Mouse (Mus musculus) right cerebral cortex, postnatal 10 days (tissue): ENCODE measurements around the gene Tmed1.
"Not testable (repeated sequence)": the region's sequence is repeated elsewhere in the genome, so short reads cannot be mapped to it uniquely, and the experiment has no call there.

Experiments
- DNase-seq, 2 experiments: peaks; one replicate each; pipeline ENCODE4 v3.0.0; 2021; ENCODE audit warnings: low spot score in 2 of 2

The Tmed1 gene

DNA sequence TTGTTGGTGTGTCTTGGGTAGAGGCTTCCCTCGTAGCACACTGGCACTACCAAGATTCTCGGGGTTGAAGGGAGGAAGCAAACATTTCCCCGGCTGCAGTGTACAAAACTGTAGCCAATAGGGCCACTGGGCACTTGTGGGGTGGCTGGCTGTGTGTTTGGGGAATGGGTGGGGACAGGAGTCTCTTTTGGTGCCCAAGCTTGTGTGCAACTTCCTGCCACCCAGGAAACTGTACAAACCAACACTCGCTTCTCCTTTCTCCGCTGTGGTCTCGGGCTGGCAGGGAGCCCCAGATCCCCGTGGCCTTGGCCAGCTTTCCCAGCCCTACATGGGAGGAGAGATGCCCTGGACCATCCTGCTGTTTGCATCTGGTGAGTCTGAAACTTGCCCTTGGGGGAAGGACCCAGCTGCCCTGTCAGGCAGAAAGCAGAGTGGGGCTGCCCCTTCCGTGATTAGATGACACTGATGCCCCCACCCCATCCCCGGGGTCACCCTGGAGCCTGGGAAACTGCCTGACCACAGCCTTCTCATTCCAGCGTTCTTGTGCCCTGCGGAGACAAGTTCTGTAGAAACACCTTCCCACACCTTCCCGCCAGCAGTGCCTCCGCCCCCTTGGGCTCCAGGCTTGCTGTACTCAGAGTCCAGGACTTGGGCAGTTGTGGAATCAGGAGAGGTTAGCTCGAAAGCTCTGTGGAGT is 16.0 kb upstream of the Tmed1 start, which contains the start of gene AB124611:
Gene AB124611, plus strand, starts transcription at position 240 of the 697 bp plus-strand sequence.
- no peak for DNase-seq

DNA sequence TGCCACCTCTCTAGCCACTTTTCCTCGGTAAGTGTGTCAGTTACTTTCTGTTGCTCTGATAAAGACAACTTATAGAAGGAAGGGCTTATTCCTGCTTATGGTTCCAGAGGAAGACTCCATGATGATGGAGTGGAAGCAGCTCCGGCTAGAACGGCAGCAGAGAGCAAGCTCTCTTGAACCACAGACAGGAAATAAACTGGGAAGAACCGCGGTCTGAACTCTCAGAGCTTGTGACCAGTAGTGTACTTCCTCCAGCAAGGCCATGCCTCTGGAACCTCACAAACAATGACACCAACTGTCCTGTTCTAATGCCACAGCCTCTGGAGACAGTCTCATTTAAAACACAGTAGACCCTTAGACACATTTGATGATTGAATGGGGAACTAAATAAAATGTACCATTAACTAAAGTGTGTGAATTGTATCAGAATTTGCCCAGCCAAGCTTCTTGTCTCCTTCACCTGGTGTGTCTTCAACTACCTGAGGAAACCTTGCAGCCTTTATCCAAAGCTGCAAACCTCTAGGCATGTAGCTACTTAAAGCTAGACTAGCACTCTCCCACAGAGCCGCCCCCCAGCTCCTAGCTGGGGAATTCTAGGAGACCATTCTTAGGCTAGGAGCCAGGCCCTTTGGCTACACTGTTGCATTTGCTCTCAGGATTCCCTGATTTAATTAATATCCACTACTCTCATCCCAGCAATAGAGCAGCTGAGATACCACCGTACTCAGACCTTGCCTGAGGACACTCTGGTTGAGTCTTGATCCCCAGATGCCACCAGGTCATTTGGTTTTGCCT is 15.3 kb upstream of the Tmed1 start:
- no peak for DNase-seq

DNA sequence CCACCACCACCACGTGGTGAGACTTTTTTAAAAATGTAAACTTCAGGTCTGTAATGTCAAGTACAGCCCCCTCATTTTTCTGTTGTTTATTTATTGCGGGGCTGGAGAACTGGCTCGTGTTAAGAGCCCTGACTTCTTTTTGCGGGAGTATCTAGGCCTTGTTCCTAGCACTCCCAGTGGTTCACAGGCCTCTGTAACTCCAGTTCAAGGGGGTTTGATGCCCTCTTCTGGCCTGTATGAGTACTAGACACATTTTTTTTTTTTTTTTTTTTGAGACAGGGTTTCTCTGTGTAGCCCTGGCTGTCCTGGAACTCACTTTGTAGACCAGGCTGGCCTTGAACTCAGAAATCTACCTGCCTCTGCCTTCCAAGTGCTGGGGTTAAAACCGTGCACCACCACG is 8.6 kb upstream of the Tmed1 start:
- DNase-seq = not testable (repeated sequence)

DNA sequence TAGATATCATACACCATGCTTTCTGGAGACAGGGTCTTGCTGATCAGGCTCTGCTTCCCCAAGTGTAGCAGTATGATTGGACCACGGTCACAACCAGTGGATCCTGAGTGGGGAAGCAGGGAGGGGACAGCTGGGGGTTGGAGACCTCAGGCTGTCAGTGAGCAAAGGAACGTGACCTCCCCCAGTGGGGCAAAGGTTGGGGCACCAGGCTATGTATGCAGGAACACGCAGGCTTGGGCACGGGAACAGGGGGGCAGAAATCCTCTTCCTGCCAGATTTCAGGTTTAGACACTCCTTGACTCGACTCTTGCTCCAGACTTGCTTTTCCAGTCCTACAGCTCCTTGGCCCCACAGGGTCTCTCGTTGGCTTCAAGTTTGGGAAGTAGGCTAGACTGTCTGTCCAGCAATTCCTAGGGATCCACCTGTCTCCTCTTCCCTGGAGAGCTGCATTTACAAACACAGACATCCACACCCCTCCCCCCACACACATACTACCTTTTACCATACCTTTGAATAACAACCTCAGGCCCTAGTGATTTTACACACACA is 8.0 kb upstream of the Tmed1 start:
- DNase-seq = no peak

DNA sequence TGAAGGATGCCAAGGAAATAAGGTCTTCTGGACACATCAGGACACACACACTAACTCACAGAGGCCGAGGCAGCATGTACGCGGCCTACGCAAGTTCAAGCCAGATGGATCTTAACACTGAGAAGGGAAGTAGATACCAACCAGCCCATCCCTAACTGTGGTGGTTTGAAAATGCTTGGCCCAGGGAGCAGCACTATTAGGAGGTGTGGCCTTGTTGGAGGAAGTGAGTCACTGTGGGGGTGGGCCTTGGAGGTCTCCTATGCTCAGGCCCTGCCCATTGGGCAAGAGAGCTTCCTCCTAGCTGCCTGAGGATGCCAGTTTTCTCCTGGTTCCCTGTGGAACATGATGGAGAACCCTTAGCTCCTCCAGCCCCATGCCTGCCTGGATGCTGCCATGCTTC is 3.4 kb upstream of the Tmed1 start:
- DNase-seq = no peak

DNA sequence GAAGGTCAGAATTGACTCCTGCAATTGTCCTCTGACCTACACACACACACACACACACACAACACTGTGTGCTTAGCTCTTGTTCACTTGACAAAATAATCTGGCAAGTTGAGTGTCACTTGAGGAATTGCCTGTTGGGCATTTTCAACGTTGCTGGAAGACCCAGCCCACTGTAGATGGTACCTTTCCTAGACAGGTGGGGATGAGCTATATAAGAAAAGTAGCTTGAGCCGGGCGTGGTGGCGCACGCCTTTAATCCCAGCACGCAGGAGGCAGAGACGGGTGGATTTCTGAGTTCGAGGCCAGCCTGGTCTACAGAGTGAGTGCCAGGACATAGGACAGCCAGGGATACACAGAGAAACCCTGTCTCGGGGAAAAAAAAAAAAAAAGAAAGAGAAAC is 1.0 kb upstream of the Tmed1 start:
- no peak for DNase-seq

DNA sequence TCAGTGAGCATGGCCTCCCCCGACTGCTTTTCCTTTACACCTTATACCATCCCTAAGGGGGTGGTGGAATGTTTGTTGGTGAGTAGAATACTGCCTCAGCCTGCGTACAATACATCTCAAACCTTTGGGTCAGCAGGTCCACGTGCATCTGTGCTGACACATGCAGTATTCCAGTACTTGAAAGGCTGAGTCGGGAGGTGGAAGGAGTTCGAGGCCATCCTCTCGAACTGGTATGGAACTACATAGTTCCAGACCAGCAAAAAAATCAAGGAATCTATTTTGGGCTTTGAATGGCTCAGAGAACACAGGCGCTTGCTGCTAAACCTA is 600 bp upstream of the Tmed1 start:
- no peak for DNase-seq

DNA sequence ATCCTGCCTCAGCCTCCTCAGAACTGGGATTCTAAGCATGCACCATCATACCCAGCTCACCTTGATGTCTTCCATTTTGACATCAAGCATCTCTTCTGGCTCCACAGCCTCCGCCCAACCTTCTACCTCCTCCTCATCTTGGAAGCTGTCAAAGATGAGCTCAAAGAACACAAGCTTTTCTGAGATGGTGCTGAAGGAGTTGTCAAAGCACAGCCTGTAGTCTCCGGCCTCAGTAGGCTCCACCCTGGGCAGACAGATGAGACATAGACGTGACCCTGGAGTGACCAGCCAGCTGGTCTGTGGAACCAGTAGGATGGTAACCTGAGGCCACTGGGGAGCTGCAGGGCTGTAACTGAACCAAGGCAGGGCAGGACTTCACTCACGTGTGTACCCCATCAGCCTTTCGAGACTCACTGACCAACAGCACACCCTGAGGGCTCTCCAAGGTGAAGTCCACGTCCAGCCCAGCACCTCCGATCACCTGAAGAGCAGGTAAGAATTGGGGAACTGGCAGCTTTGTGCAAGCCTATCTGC is 1.1 kb downstream of the Tmed1 start:
- no peak for DNase-seq

DNA sequence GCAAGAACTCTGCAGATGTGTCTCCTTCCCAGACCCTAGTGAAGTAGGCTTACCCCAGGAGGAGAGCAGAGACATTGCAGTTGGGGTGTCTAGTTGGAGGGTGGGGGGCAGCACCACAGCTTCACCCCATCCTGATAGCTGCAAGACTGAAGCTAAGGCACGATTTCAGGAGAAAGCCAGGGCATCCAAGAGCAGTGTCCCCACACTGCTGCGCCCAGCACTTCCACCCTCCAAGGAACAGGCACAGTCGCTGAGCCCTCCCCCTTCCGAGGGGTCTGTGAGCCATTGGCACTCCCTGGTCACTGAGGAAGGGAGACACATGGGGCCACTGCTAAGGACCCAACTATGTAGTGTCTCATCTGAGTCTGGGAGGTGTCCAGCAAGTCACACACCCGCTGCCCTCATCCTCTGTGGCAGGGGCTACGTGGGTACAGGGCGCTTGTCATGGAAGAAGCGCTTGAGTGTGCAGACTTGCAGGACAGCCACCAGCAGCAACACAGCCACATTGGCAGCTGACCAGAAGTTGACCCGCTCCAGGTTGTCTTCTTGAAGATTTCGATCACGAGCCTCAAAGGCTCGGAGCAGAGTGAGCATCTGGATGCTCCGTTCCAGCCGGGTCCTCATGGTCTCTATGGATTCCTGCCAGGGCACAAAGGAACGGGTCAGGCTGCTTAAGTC is 2.2 kb downstream of the Tmed1 start:
- DNase-seq = no peak

DNA sequence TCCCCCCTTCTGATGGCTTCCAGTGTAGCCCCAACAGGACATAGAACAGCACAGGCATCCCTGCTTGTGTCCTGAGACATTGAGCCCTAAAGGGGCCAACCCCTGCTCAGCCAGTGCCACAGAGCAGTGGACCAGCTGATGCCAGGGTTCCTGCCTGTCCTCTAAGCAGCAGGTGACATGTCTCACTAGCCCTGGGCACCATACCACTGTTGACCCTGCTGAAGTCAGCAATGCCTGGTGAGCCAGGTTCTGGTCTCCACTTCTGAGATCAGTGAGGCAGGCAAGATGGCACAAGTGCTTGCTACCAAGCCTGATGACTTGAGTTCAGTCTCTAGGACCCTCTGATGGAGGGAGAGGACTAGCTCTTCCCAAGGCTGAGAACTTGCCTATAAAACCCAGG is 4.3 kb downstream of the Tmed1 start:
- DNase-seq = no peak

DNA sequence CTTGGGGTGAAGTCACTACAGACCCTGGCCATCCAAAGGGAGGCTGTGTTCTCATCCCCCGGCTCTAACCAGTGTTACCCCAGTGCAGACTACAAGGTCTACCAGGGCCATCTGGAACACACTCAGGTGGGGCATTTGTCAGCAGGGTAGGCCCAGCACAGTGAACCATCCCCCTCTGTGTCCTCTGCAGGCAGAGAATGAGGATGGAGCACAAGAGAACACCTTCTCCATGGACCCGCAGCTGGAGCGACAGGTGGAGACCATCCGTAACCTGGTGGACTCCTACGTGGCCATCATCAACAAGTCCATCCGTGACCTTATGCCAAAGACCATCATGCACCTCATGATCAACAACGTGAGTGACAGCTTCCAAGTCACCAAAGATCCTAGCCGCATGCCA is 6.7 kb downstream of the Tmed1 start:
- DNase-seq = no peak

DNA sequence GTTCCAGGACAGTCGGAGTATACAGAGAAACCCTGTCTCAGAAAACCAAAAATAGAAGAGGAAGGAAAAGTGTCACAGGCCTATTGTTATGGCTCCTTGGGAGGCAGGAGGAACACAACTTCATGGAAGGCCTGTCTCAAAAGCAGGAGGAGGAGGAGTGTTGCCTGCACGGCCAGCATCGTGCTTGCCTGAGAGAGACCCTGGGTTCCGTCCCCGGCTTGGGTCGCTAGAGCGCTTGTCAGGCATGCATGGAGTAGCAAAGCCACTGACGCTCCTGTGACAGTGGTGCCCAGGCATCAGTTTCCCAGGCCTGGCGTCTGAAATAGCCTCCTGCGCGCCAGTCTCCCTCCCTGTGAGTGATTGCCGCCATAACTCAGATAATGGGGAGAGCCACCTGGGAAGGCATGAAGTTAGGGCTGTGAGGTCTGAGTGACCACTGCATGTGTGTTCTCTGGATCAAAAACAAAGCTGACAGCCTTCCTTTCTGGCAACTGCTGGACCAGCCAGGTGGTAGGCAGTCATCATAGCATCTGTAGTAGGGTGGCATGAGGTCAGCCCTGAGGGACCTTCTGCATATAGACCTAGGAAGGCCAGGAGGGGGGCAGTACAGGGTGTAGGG is 11.7 kb downstream of the Tmed1 start:
- DNase-seq = no peak

DNA sequence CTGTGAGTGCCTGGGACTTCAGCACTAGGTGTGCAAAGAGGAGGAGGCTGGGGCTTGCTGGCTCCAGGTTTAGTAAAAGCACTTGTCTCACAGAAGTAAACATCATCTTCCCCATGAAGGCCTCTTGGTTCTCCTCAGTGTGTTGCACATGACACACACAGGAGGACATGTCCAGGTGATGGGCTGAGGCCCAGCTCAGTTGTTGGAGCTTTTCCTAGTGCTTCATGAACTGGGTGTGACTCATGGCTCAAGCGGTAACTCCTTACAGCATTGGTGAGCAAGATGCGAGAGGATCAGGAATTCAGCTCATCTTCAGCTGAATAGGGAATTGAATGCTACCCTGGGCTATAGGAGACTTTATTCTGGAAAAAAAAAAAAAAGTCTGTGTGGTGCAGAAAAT is 12.4 kb downstream of the Tmed1 start:
- no peak for DNase-seq

DNA sequence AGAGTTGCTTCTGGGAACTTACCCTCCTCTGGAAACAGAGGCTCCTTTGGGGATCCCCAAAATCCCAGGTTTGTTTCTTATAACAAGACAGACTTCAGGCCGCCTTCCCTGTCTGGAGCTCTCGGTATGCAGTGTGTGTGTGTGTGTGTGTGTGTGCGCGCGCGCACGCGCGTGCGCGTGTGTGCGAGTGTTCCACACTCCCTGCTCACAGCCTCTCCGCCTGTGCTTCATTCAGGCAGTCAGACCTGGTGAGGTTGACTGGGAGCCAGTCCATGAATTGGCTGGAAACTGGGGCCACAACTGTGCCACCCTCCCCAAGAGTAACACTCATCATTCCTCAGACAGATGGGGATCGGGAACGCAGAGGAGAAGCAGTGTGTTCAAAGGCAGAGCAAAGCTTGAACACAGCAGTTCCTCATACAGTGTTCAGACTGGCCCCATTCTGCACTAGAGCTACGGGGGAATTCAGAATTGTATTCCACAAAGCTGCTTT is 13.0 kb downstream of the Tmed1 start:
- DNase-seq = no peak

DNA sequence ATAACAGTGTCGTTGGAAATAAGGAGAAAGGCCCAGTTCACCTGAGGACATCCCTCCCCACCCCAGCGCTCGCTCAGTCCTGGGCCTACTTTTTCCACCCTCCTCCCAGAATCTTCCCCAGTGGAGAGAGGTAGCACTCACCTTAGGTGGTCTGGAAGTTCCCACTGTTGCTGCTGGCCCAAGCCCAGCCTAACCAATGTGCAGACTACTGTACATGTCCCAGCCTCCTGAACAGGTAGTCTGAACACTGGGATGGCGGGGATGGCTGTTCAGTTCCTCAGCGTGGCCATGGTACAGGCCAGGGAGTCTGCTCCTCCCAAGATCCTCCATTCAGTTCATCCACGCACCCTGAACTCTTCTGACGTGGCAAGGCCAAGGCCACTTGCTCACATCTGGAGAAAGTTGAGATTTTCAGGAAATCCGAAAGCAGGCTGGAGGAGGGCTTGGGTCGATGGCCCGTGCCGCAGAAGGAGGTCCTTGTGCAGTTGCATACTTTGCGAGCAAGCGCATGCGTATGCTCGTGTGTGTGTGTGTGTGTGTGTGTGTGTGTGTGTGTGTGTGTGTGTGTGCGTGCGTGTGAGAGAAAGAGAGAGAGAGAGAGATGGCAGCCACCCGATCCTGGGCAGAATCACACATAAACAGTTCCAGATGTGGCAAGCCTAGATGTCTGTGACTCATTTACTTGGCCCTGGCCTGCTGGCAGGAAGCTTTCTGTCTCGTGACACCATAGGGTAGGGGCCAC is 13.6 kb downstream of the Tmed1 start:
- DNase-seq = no peak

DNA sequence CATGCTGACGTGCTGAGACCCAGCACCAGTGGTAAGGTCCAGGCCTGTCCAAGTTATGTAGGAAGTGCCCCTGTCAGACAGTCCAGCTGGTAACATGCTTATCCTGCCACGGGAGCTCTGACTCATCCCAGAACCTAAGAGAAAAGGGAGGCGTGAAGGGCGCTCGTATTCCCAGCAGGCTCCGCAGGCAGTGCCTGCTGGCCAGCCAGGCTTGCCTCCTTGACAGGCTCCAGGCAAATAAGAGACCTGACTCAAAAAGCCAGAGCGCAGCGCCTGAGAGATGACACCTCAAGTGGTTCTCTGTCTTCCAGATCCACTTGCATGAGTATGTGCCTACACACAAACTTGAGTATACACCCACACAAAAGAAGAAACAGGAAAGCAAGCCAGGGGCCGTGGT is 15.3 kb downstream of the Tmed1 start:
- no peak for DNase-seq

DNA sequence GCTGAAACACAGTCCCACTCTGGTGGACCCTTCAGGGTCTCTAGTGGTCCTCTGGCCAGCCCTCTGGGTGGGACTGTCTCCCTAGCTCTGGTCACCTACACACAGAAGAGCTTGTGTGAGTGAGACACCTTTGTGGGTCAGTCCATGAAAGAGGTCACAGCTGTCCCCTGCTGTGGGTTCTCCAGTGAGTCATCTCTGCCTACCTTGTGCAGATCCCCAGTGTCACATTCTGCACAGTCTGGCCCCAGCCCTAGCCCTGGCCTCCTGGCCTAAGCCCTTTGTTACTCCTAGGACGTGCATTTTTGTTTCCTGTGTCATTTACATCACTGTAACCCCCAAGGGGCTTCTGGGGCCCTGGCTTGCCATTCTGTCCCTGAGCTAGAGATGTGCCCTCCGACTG is 16.1 kb downstream of the Tmed1 start:
- no peak for DNase-seq

DNA sequence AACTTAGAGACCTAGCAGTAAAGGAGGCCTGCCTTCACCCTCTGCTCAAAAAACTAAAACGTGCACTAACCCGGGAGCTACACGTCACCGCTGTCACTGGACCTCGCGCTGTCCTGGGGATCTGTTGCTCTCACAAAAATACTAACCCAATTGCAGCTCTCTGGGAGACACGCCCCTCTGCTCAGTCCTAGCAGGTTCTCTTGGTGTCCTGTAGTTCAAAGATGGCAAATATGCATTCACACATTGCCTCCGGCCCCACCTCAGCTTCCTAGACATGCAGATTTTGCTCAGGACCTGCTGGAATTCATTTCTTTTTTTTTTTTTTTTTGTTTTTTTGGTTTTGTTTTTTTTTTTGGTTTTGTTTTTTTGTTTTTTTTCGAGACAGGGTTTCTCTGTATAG is 19.4 kb downstream of the Tmed1 start:
- DNase-seq = no peak

DNA sequence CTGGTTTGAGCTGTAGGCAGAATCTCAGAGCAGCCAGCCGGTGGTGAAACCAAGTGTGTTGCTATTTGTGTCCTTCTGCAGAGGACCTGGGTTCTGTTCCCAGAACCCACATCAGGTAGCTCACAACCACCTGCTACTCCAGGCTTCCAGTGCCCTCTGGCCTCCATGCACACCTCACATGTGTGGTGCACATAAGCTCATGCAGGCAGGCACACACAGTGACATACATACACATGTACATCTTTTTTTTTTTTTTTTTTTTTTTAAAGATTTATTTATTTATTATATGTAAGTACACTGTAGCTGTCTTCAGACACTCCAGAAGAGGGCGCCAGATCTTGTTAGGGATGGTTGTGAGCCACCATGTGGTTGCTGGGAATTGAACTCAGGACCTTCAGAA is 21.8 kb downstream of the Tmed1 start:
- not testable (repeated sequence) for DNase-seq

DNA sequence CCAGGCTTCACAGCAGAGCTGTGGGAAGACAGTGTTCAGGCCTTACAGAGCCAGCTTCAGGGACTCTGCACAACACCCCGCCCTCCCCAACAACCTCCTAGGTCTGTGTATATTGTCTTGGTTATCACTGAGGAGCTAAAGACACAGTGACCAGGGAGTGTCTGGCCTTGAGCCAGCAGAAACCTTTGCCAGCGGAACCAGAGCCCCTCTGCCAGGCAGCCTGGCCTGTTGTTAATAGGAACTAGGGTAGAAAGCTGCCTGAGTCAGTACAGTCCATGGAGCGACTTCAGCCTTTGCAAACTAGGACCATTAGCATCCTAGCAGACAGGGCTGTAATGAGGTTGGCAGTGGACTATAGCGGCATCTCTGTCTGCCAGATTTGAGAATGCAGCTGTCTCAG is 26.0 kb downstream of the Tmed1 start:
- peak in 1 of 2 experiments; percentile 61 for DNase-seq

DNA sequence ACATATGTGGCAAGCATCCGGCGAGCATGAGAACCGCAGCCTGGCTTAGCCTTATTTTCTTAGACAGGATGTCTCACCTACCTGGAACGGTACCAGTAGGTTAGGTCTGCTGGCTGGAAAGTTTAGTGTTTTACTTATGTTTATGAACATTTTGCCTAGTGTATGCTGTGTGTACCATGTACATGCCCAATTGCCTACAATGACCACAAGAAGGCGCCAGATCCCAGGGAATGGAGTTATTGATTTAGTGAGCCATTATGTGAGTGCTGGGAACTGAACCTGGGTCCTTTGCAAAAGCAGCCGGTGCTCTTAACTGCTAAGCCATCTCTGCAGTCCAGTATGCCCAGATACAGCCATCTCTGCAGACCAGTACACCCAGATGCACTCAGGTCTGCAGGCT is 32.3 kb downstream of the Tmed1 start:
- no peak for DNase-seq
